Mouse (Mus musculus): ENCODE data around the gene Plekhj1. TPM values are rescaled to one million over a fixed set of nuclear protein-coding genes. Genes with fewer than 3 reads are reported as not detected.
A peak's percentile ranks its signal among the peaks of the same experiment; 100 is the strongest.

The Plekhj1 gene
- total RNA-seq (2021) = 10 to 100 TPM; 22.3 to 29.8 TPM
- long read RNA-seq, experiment 1, transcript Plekhj1-201 (6 exons, 1,260 nt) = major isoform, 26 of 42 reads
- long read RNA-seq, experiment 1, partial matches to known transcripts = 1 of 42 reads
- long read RNA-seq, experiment 1, other reads (novel, unspliced or antisense) = 12 of 42 reads
- long read RNA-seq, experiment 2, transcript Plekhj1-201 (6 exons, 1,260 nt) = major isoform, 29 of 43 reads
- long read RNA-seq, experiment 2, partial matches to known transcripts = 1 of 43 reads
- long read RNA-seq, experiment 2, other reads (novel, unspliced or antisense) = 8 of 43 reads

GRCm38 (mm10) chr10:80798150-80799006, at the start of gene Plekhj1, which contains the start of gene Sf3a2:
Gene Plekhj1, minus strand, starts transcription at chr10:80798626.
Gene Sf3a2, plus strand, starts transcription at chr10:80798198.
- peak; percentile 97 for DNase-seq
- peak within 1 kb of the TSS; percentile 84 for H3K4me3 ChIP-seq
- H3K27ac ChIP-seq = peak within 1 kb of the TSS; percentile 99
- intact Hi-C loops (cut with DNase I) = no loop called here
- TF ChIP-seq CTCF (IDR thresholded peaks at IDR 0.05) = no peak

GRCm38 (mm10) chr10:80845732-80846131, 47.3 kb upstream of the Plekhj1 start:
- Histone ChIP-seq H3K4me3 (no peak overlapping the region), H3K27ac (no peak overlapping the region)
- no peak for DNase-seq
- TF ChIP-seq CTCF (IDR thresholded peaks at IDR 0.05) = no peak
- intact Hi-C loops (cut with DNase I) = no loop called here

GRCm38 (mm10) chr10:80845055-80845693, 46.7 kb upstream of the Plekhj1 start:
- intact Hi-C loops (cut with DNase I) = no loop called here
- Histone ChIP-seq H3K27ac (peak overlapping the region; percentile 20; the same call in 1 of the 2 replicates), H3K4me3 (no peak overlapping the region)
- DNase-seq = no peak
- no peak for TF ChIP-seq CTCF (IDR thresholded peaks at IDR 0.05)

- peak; percentile 81 for DNase-seq
- no peak for TF ChIP-seq CTCF (IDR thresholded peaks at IDR 0.05)
- peak within 1 kb of the TSS; percentile 79 for H3K27ac ChIP-seq
- H3K4me3 ChIP-seq = peak within 1 kb of the TSS; percentile 78
- intact Hi-C loops (cut with DNase I) = no loop called here
These were observed 45.6 kb upstream of the Plekhj1 start, which contains the start of gene Lingo3 for GRCm38 (mm10) chr10:80843931-80844547. Gene Lingo3, minus strand, starts transcription at chr10:80844039.

- Histone ChIP-seq H3K27ac (peak overlapping the region; percentile 79), H3K4me3 (peak overlapping the region; percentile 78)
- no peak for TF ChIP-seq CTCF (IDR thresholded peaks at IDR 0.05)
- no peak for DNase-seq
- intact Hi-C loops (cut with DNase I) = no loop called here
These were observed 44.9 kb upstream of the Plekhj1 start for GRCm38 (mm10) chr10:80843087-80843930.

GRCm38 (mm10) chr10:80842334-80842733, 43.9 kb upstream of the Plekhj1 start:
- intact Hi-C loops (cut with DNase I) = no loop called here
- Histone ChIP-seq H3K27ac (no peak overlapping the region), H3K4me3 (no peak overlapping the region)
- DNase-seq = no peak
- TF ChIP-seq CTCF (IDR thresholded peaks at IDR 0.05) = no peak

- intact Hi-C loops (cut with DNase I) = no loop called here
- no peak for TF ChIP-seq CTCF (IDR thresholded peaks at IDR 0.05)
- DNase-seq = no peak
These were observed 43.3 kb upstream of the Plekhj1 start for GRCm38 (mm10) chr10:80841685-80842084.

GRCm38 (mm10) chr10:80839848-80840247, 41.4 kb upstream of the Plekhj1 start:
- no peak for DNase-seq
- intact Hi-C loops (cut with DNase I) = no loop called here
- TF ChIP-seq CTCF (IDR thresholded peaks at IDR 0.05) = no peak

More at GRCm38 (mm10) chr10:80841685-80842084, 43.3 kb upstream of the Plekhj1 start:
- Histone ChIP-seq H3K4me3 (no peak overlapping the region), H3K27ac (no peak overlapping the region)

GRCm38 (mm10) chr10:80838346-80838912, 40.0 kb upstream of the Plekhj1 start:
- intact Hi-C loops (cut with DNase I) = no loop called here
- DNase-seq = no peak
- Histone ChIP-seq H3K27ac (peak overlapping the region; percentile 86), H3K4me3 (no peak overlapping the region)
- TF ChIP-seq CTCF (IDR thresholded peaks at IDR 0.05) = no peak

More at GRCm38 (mm10) chr10:80839848-80840247, 41.4 kb upstream of the Plekhj1 start:
- H3K27ac ChIP-seq = no peak overlapping the region; the same call in 1 of the 2 replicates
- H3K4me3 ChIP-seq = no peak overlapping the region

GRCm38 (mm10) chr10:80837827-80838226, 39.4 kb upstream of the Plekhj1 start:
- TF ChIP-seq CTCF (IDR thresholded peaks at IDR 0.05) = no peak
- intact Hi-C loops (cut with DNase I) = no loop called here
- Histone ChIP-seq H3K27ac (peak overlapping the region; percentile 86), H3K4me3 (no peak overlapping the region)
- DNase-seq = peak; percentile 87

- TF ChIP-seq CTCF (IDR thresholded peaks at IDR 0.05) = no peak
- H3K27ac ChIP-seq = peak overlapping the region; percentile 86
- intact Hi-C loops (cut with DNase I) = no loop called here
- H3K4me3 ChIP-seq = no peak overlapping the region; the same call in 1 of the 2 replicates
- DNase-seq = peak; percentile 78
These were observed 38.5 kb upstream of the Plekhj1 start for GRCm38 (mm10) chr10:80836949-80837379.

Measured in gastrocnemius, adult 2 months (tissue).